10 mouse cellular contexts compared by ENCODE assay signal in genomic region chr3:100973906-100974305, GRCm38 (mm10). TPM values are rescaled to one million over a fixed set of nuclear protein-coding genes. Genes with fewer than 3 reads are reported as not detected.
A peak's percentile ranks its signal among the peaks of the same experiment; 100 is the strongest.
DNase-seq lines count a peak whose midpoint lies in the region; ATAC-seq and TF ChIP-seq lines count a peak whose summit lies in the region.
"Had no signal": no experiment of that assay in that cellular context is flagged by ENCODE, and none has a peak within 500 bp of the region (broad histone marks: within the 10 kb centered on the region; RNA-seq: fewer than 3 reads in every experiment).

No protein-coding gene starts in this region.

- H3K9me3 ChIP-seq in hindbrain, postnatal 0 days (ENCODE audit: low read length), result no peaks in the 10 kb centered on the region
- no peaks in the 10 kb centered on the region for H3K9me3 ChIP-seq in hindbrain, embryonic 10.5 days
- no peaks in the 10 kb centered on the region for H3K9me3 ChIP-seq in neural tube, embryonic 15.5 days (replicated peaks)
- H3K9me3 ChIP-seq: embryonic facial prominence, embryonic 15.5 days; limb, embryonic 13.5 days had no signal

- no peak overlapping the region for H3K4me2 ChIP-seq in hindbrain, postnatal 0 days (ENCODE audit: low read depth, low read length)
- H3K4me2 ChIP-seq in neural tube, embryonic 15.5 days, result no peak overlapping the region
- H3K4me2 ChIP-seq: embryonic facial prominence, embryonic 15.5 days; limb, embryonic 13.5 days had no signal

- no peaks in the 10 kb centered on the region for H3K36me3 ChIP-seq in hindbrain, postnatal 0 days (ENCODE audit: insufficient read depth, low read length)
- no peaks in the 10 kb centered on the region for H3K36me3 ChIP-seq in hindbrain, embryonic 10.5 days
- no peaks in the 10 kb centered on the region for H3K36me3 ChIP-seq in neural tube, embryonic 15.5 days
- H3K36me3 ChIP-seq: embryonic facial prominence, embryonic 15.5 days; limb, embryonic 13.5 days had no signal

- WGBS in hindbrain, postnatal 0 days, result 0% methylated on average over 1 of the region's 1 CpGs
- WGBS in hindbrain, embryonic 10.5 days, result 10% methylated on average over 1 of the region's 1 CpGs
- 2% methylated on average over 1 of the region's 1 CpGs for WGBS in neural tube, embryonic 15.5 days

- H3K27me3 ChIP-seq in hindbrain, postnatal 0 days (ENCODE audit: insufficient read depth, low read length), result no peaks in the 10 kb centered on the region
- no peaks in the 10 kb centered on the region for H3K27me3 ChIP-seq in hindbrain, embryonic 10.5 days (ENCODE audit: insufficient read depth, poor library complexity, severe bottlenecking)
- H3K27me3 ChIP-seq in neural tube, embryonic 15.5 days (replicated peaks), result no peaks in the 10 kb centered on the region
- H3K27me3 ChIP-seq: embryonic facial prominence, embryonic 15.5 days; limb, embryonic 13.5 days had no signal

- no peaks in the 10 kb centered on the region; the same call in 1 of the 2 replicates for H3K4me1 ChIP-seq in hindbrain, postnatal 0 days (ENCODE audit: insufficient read depth, low read length)
- H3K4me1 ChIP-seq in hindbrain, embryonic 10.5 days (replicated peaks), result peaks cover 13% of the 10 kb centered on the region
- peaks cover 14% of the 10 kb centered on the region for H3K4me1 ChIP-seq in neural tube, embryonic 15.5 days

- DNase-seq in hindbrain, postnatal 0 days (ENCODE audit: low spot score), result peak; percentile 82
- no peak for DNase-seq in hindbrain, embryonic 10.5 days (ENCODE audit: low spot score)
- DNase-seq in thymus, postnatal 14 days, result peak; percentile 49
- DNase-seq in thymus, postnatal 36 days, result no peak
- peak; percentile 77 for DNase-seq in embryo, embryonic 10 days (ENCODE audit: low spot score)
- DNase-seq in c-Kit-positive CD71-positive TER-119-positive erythroid progenitor cells, embryonic 14.5 days (ENCODE audit: low spot score), result no peak
- no peak for DNase-seq in spleen, postnatal 14 days (ENCODE audit: low spot score in 2 of 2)

- H3K9ac ChIP-seq in hindbrain, postnatal 0 days (replicated peaks; ENCODE audit: low read length), result no peak overlapping the region
- H3K9ac ChIP-seq in neural tube, embryonic 15.5 days (replicated peaks), result no peak overlapping the region
- H3K9ac ChIP-seq: embryonic facial prominence, embryonic 15.5 days; limb, embryonic 13.5 days had no signal

- no peak for ATAC-seq in hindbrain, postnatal 0 days
- no peak for ATAC-seq in neural tube, embryonic 15.5 days (ENCODE audit: low FRiP score)

- no peak overlapping the region for H3K27ac ChIP-seq in hindbrain, postnatal 0 days
- no peak overlapping the region for H3K27ac ChIP-seq in hindbrain, embryonic 10.5 days
- no peak overlapping the region for H3K27ac ChIP-seq in neural tube, embryonic 15.5 days (replicated peaks)
- H3K27ac ChIP-seq: embryonic facial prominence, embryonic 15.5 days; limb, embryonic 13.5 days had no signal

- TF ChIP-seq CTCF in hindbrain, postnatal 0 days (IDR thresholded peaks at IDR 0.05; ENCODE audit: low read depth), result peak; percentile 82

- no peak overlapping the region for H3K4me3 ChIP-seq in hindbrain, postnatal 0 days (ENCODE audit: low read length)
- no peak overlapping the region for H3K4me3 ChIP-seq in hindbrain, embryonic 10.5 days
- no peak overlapping the region for H3K4me3 ChIP-seq in neural tube, embryonic 15.5 days (replicated peaks)
- H3K4me3 ChIP-seq: embryonic facial prominence, embryonic 15.5 days; limb, embryonic 13.5 days had no signal

RNA-seq across cellular contexts. Expression of gene Ttf2, which starts 4.4 kb away (rescaled TPM):
- 6.7 and 8.4 TPM in 2 replicates for total RNA-seq in hindbrain, postnatal 0 days (2014; rRNA removed)
- 3.3 and 3.9 TPM in 2 replicates for polyA plus RNA-seq in hindbrain, postnatal 0 days (2015; fragmentation: Nextera tagmentation; extraction: Ambion mirVana)
- polyA plus RNA-seq in hindbrain, embryonic 10.5 days (2016; fragmentation: Nextera tagmentation; extraction: Ambion mirVana), result 24.3 and 28.1 TPM in 2 replicates
- polyA plus RNA-seq in neural tube, embryonic 15.5 days (2015; fragmentation: Nextera tagmentation; extraction: Ambion mirVana), result 3.0 and 6.7 TPM in 2 replicates

RNA-seq across cellular contexts. Expression of gene Trim45, which starts 51.9 kb away (rescaled TPM):
- total RNA-seq in hindbrain, postnatal 0 days (2014; rRNA removed), result 9.0 and 9.9 TPM in 2 replicates
- polyA plus RNA-seq in hindbrain, postnatal 0 days (2015; fragmentation: Nextera tagmentation; extraction: Ambion mirVana), result 5.2 and 5.9 TPM in 2 replicates
- polyA plus RNA-seq in hindbrain, embryonic 10.5 days (2016; fragmentation: Nextera tagmentation; extraction: Ambion mirVana), result 5.0 and 7.9 TPM in 2 replicates
- polyA plus RNA-seq in neural tube, embryonic 15.5 days (2015; fragmentation: Nextera tagmentation; extraction: Ambion mirVana), result 6.5 and 6.8 TPM in 2 replicates

RNA-seq across cellular contexts. Expression of gene Cd101, which starts 55.5 kb away (rescaled TPM):
- total RNA-seq in hindbrain, postnatal 0 days (2014; rRNA removed), result 0.36 and 0.68 TPM in 2 replicates
- polyA plus RNA-seq in hindbrain, postnatal 0 days (2015; fragmentation: Nextera tagmentation; extraction: Ambion mirVana), result 0.13 TPM in 1 of 2 replicates, not detected in the other
- 0.05 TPM in 1 of 2 replicates, not detected in the other for polyA plus RNA-seq in hindbrain, embryonic 10.5 days (2016; fragmentation: Nextera tagmentation; extraction: Ambion mirVana)
- polyA plus RNA-seq in neural tube, embryonic 15.5 days (2015; fragmentation: Nextera tagmentation; extraction: Ambion mirVana), result 0.19 TPM in 1 of 2 replicates, not detected in the other

Comparison
In these comparisons a context has a peak if more than half of its experiments do, and no peak if none do; other contexts are left out.
1. DNase-seq: peak in hindbrain, postnatal 0 days (single experiment), thymus, postnatal 14 days (single experiment) and embryo, embryonic 10 days (single experiment); none in hindbrain, embryonic 10.5 days (single experiment), thymus, postnatal 36 days (0 of 2), c-Kit-positive CD71-positive TER-119-positive erythroid progenitor cells, embryonic 14.5 days (single experiment) and spleen, postnatal 14 days (0 of 2).